Mouse (Mus musculus): ENCODE data around the gene Polr2a. TPM values are rescaled to one million over a fixed set of nuclear protein-coding genes. Genes with fewer than 3 reads are reported as not detected.

The Polr2a gene
- polyA plus RNA-seq (2014; fragmentation: Illumina TruSeq; extraction: RNeasy Lipid Tissue Mini Kit (QIAGEN cat#74804)) = 38.0 TPM

DNA sequence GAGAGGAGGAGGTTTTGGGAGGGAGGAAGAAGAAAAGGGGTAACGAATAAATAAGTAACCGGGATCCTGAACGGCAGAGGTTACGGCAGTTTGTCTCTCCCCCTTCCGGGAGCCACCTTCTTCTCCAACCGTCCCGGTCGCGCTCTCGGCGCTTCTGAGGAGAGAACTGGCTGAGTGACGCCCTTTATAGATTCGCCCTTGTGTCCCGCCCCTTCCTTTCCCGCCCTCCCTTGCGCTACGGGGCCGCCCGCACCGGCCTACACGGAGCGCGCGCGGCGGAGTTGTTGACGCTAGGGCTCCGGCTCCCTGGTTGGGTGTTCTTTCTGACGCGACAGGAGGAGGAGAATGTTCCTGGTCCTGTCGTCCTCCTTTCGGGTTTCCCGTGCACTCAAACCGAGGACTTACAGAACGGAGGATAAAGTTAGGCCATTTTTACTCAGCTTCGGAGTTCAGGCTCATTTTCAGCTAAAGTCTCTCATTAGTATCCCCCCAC, at the start of gene Polr2a:
TSS of gene Polr2a (minus strand) at position 160 of the 493 bp plus-strand sequence.

DNA sequence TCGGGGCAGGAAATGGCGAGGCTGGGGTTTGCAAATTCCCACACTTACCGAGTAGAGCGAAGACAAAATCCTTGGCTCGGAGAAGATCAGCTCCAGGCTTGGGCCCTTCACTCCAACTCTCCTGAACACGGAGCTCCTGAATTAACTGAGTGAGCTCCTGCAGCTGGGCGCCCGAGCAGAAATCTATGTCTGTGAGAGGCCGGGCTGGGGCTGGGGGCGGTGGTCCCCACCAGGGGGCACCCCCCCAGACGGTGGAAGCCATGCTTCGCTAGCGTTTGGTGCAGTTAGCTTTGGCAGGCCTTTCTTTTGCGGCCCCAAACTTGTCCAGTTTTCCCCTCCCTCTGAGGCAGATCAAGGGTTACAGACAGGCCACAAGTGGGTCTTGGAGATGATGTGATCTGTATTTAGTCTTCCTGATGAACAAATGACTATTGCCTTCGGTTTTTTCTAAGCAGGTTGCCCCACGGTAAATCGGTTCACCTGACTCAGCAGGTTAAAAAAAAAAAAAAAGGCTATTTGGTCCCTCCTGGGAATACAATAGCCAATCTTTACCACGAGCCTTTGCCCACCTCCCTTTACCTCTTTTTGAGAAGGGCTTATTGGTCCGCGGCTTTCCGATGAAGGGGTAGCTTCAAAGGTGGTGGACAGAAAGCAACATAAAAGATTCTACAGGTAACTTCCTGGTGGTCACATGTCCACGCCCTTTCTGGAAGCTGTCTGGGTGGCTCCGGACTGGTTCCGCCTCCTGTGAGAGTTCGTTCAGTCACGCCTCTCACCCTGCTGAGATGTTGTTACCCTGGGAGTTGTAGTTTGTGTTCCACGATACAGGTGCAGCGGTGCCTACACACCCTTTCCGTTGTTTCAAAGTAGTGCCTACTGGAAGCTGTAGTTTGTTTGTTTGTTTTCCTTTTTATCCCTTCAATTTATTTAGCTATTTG, 46.8 kb upstream of the Polr2a start, which contains the start of gene Tmem102:
TSS of gene Tmem102 (minus strand) at position 653 of the 938 bp plus-strand sequence.

DNA sequence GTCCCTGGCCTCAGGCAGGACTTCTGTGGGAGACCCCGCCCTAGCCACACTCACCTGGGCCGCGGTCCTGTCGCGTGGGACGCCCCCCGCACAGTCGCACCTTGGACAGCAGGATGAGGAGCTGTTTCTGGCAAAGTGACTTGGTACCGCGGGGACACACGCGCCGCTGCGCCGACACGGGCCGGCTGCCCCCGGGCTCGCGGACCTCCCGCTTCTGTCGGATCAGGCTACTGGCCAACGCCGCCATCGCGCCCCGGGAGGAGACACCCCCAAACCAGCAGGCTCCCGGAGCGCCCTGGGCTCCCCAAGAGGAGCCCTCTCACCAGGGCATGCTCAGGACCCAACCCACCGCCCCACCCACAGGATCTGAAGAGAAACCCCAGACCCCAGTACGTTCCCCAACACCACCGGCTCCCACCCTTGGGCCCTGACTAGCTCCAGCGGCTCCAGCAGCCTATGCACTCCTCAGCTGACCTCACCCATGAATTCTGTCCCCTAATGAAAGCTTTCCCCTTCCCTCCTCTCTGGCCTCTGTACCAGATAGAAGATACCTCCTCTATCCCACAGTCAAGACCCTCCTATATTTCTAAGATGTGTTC, 43.0 kb upstream of the Polr2a start, which contains the start of gene Fgf11:
TSS of gene Fgf11 (minus strand) at position 479 of the 599 bp plus-strand sequence.

DNA sequence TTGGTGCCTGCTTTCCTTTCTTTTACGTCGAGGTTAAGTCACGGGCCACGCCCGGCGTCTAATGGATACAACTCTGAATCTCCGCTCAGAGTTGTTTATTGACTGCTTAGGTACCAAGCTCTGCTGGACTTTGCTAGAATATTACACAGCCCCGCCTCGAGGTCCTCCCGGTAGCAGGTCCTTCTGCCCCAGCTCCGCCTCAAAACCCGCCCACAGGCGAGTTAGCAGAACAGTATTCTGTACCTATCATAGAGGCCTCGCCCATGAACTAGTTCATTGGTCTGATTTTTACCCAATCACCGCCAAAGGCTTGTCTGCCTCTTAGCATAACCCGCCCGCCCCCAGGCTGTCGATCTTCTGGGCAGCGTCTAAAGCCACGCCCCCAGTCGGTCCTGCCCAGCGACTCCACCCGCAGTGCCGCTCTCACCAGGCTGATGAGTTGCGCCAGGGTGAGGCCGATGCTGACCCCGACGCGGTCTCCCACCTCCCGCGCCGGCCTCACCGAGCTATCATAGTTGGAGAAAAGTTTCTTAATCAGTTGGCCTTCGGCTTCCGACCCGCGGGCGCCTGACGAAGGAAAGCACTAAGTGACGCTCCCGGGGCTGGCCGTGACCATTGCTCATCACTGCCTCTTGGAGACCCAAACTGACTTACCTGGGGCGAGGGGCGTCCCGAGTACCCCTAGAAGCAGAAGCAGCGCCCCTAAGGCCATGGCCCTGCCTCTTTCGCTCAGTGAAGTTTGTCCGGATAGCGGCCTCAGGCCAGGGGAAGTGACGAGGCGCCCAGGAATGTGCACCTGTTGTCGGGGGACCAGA, 36.9 kb upstream of the Polr2a start, which contains the start of gene Chrnb1:
TSS of gene Chrnb1 (minus strand) at position 776 of the 815 bp plus-strand sequence.

DNA sequence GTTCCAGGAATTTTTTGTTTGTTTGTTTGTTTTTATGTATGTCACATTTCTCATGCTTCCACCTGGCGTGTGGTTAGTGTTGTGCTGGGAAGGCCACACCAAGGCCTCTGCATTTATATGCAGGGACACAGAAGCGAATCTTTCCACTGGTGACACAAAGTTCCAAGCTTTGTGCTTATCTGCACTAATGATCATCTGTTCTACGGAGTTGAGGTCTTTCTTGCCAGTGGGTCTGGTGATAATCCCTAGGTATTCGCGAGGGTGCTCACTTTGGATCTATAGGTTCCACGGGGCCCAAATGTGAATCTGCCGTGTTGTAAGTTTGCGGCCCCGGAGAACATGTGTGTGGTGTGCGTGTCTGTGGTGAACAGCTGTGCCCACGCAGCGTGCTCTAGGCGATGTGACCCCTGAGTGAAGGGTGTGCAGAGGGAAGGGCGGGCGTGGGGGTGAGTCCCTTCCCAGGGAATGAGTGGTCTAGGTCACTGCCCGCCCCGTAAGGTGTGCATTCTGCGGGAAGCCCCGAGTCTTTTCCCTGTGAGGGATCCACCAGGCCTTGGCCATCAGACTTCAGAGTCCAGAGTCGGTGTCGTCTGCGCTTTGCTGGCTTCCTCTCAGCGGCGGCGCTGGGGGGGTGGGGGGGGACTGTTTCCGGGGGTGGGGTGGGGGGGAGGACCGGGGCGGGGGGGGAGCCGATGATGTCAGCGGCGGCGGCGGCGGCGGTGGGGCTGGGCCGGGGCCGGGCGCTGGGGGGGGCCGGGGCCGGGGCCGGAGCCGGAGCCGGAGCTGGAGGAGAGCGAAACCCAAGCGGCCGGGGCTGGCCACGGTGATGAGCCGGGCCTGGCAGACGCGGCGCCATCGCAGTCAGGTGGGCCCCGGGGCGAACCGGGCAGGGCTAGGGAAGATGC, 7.0 kb upstream of the Polr2a start, which contains the start of gene Zbtb4:
TSS of gene Zbtb4 (plus strand) at position 692 of the 905 bp plus-strand sequence.

DNA sequence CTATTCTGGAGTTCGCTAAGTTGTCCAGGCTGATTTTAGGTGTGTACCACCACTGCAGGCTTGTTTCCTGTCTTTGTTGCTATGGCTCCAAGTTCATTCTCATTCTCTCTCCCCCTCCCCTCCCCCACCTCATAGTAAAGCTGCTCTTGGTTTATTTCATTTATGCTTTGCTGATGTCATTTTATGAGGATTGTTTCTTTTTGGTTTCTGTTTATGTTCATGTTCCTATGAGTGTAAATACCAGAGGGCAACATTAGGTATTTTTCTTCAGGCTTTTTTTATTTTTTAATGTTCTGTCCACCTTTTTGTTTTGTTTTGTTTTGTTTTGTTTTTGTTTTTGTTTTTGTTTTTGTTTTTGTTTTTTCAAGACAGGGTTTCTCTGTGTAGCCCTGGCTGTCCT, 3.4 kb upstream of the Polr2a start, which contains the start of gene Slc35g3:
TSS of gene Slc35g3 (minus strand) at position 101 of the 400 bp plus-strand sequence.

DNA sequence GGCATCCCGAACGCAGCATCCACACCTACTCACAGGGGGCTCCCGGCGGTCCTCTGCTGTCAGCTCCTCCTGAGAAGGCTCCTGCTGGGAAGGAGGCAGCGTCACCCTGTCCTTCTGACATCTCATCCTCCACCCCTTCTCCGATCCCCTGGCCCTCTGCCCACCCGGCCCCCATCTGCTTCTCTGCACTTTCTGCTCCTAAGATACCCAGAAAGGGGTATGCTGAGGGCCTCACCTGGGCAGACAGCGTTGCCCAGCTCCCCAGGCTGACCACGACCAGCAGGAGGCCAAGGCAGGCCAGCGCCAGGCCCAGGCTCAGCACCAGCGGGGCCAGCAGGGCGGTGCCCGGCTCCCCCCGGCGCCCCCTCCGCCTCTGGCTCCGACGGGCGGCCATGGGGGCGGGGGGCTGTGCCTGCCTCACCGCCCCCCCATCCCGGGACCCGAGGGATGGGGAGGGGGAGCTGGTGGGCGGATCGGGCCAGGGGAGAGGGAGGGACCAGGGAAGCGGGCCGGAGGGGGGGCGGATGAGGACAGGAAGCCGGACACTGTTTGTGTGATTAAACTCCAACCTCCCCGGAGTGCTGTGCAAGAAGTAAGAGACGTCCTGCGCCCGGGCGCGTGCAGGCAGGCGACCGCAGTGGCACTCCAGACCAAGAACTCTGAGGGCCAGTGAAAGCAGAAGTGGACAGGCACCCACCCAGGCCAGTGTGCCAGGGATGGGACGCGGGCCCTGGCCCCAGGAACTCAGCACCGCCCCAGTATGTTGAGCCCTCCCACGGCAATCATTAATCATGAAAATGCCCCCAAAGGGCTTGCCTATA, 62.9 kb downstream of the Polr2a start, which contains the start of the genes Tnfsf12 and Tnfsfm13:
TSS of gene Tnfsf12 (minus strand) at position 489 of the 821 bp plus-strand sequence.
TSS of gene Tnfsfm13 (minus strand) at position 738 of the 821 bp plus-strand sequence.

DNA sequence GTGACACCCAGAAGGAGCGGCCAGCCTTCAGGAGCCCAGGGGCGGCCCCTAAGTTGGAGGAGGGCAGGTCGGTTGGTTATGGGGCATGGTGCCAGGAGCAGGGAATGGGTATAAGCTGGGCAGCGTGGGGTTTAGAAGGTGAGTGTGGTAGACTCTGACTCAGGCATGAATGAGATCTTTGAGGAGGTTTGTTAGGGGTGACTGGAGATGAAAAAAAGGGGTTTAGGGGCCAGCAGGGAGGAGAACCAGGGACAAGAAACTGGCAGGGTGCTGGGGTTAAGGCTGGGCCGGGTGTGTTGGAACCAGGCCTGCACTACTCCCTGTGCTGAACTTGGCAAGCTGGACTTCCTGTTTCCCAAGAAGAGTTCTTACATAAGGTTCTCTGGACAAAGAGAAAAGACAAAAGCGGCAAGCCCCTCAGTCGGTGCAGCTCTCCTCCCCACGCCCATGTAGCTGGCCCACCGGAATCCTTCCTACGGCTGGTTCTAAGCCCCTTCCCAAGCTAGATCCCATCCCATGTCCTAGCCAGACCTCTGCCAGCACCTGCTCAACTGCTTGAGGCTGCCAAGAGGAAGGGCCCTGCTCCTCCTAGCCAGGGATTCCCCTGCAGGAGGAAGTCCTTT, 72.8 kb downstream of the Polr2a start, which contains the start of gene Tnfsf13:
TSS of gene Tnfsf13 (minus strand) at position 259 of the 623 bp plus-strand sequence.

Other genes starting within 250 kb of the Polr2a start
- 0.48 TPM for gene Dnah2, start 209.5 kb downstream of the Polr2a start, polyA plus RNA-seq (2014; fragmentation: Illumina TruSeq; extraction: RNeasy Lipid Tissue Mini Kit (QIAGEN cat#74804))
- gene Efnb3, start 198.4 kb downstream of the Polr2a start, polyA plus RNA-seq (2014; fragmentation: Illumina TruSeq; extraction: RNeasy Lipid Tissue Mini Kit (QIAGEN cat#74804)) = 1.6 TPM
- gene Wrap53, start 178.4 kb downstream of the Polr2a start, polyA plus RNA-seq (2014; fragmentation: Illumina TruSeq; extraction: RNeasy Lipid Tissue Mini Kit (QIAGEN cat#74804)) = 1.1 TPM
- 9.2 TPM for gene Trp53, start 178.3 kb downstream of the Polr2a start, polyA plus RNA-seq (2014; fragmentation: Illumina TruSeq; extraction: RNeasy Lipid Tissue Mini Kit (QIAGEN cat#74804))
- 165 TPM for gene Atp1b2, start 152.7 kb downstream of the Polr2a start, polyA plus RNA-seq (2014; fragmentation: Illumina TruSeq; extraction: RNeasy Lipid Tissue Mini Kit (QIAGEN cat#74804))
- gene Shbg, start 140.7 kb downstream of the Polr2a start, polyA plus RNA-seq (2014; fragmentation: Illumina TruSeq; extraction: RNeasy Lipid Tissue Mini Kit (QIAGEN cat#74804)) = 0.66 TPM
- 4.7 TPM for gene Sat2, start 136.6 kb downstream of the Polr2a start, polyA plus RNA-seq (2014; fragmentation: Illumina TruSeq; extraction: RNeasy Lipid Tissue Mini Kit (QIAGEN cat#74804))
- 11.1 TPM for gene Fxr2, start 125.6 kb downstream of the Polr2a start, polyA plus RNA-seq (2014; fragmentation: Illumina TruSeq; extraction: RNeasy Lipid Tissue Mini Kit (QIAGEN cat#74804))
- gene Sox15, start 103.3 kb downstream of the Polr2a start, polyA plus RNA-seq (2014; fragmentation: Illumina TruSeq; extraction: RNeasy Lipid Tissue Mini Kit (QIAGEN cat#74804)) = not detected
- 13.0 TPM for gene Mpdu1, start 96.0 kb downstream of the Polr2a start, polyA plus RNA-seq (2014; fragmentation: Illumina TruSeq; extraction: RNeasy Lipid Tissue Mini Kit (QIAGEN cat#74804))
- 9.4 TPM for gene Cd68, start 92.5 kb downstream of the Polr2a start, polyA plus RNA-seq (2014; fragmentation: Illumina TruSeq; extraction: RNeasy Lipid Tissue Mini Kit (QIAGEN cat#74804))
- gene Eif4a1, start 86.2 kb downstream of the Polr2a start, polyA plus RNA-seq (2014; fragmentation: Illumina TruSeq; extraction: RNeasy Lipid Tissue Mini Kit (QIAGEN cat#74804)) = 723 TPM
- gene Senp3, start 76.6 kb downstream of the Polr2a start, polyA plus RNA-seq (2014; fragmentation: Illumina TruSeq; extraction: RNeasy Lipid Tissue Mini Kit (QIAGEN cat#74804)) = 55.2 TPM
- 10.7 TPM for gene Tnfsf13, start 72.9 kb downstream of the Polr2a start, polyA plus RNA-seq (2014; fragmentation: Illumina TruSeq; extraction: RNeasy Lipid Tissue Mini Kit (QIAGEN cat#74804))
- gene Tnfsf12, start 62.8 kb downstream of the Polr2a start, polyA plus RNA-seq (2014; fragmentation: Illumina TruSeq; extraction: RNeasy Lipid Tissue Mini Kit (QIAGEN cat#74804)) = 4.0 TPM
- 2.3 TPM for gene Tnfsfm13, start 62.5 kb downstream of the Polr2a start, polyA plus RNA-seq (2014; fragmentation: Illumina TruSeq; extraction: RNeasy Lipid Tissue Mini Kit (QIAGEN cat#74804))
- gene Slc35g3, start 3.3 kb upstream of the Polr2a start, polyA plus RNA-seq (2014; fragmentation: Illumina TruSeq; extraction: RNeasy Lipid Tissue Mini Kit (QIAGEN cat#74804)) = 0.48 TPM
- gene Zbtb4, start 7.3 kb upstream of the Polr2a start, polyA plus RNA-seq (2014; fragmentation: Illumina TruSeq; extraction: RNeasy Lipid Tissue Mini Kit (QIAGEN cat#74804)) = 26.4 TPM
- gene Chrnb1, start 37.3 kb upstream of the Polr2a start, polyA plus RNA-seq (2014; fragmentation: Illumina TruSeq; extraction: RNeasy Lipid Tissue Mini Kit (QIAGEN cat#74804)) = 3.4 TPM
- 7.0 TPM for gene Fgf11, start 43.2 kb upstream of the Polr2a start, polyA plus RNA-seq (2014; fragmentation: Illumina TruSeq; extraction: RNeasy Lipid Tissue Mini Kit (QIAGEN cat#74804))
- 1.2 TPM for gene Tmem102, start 47.0 kb upstream of the Polr2a start, polyA plus RNA-seq (2014; fragmentation: Illumina TruSeq; extraction: RNeasy Lipid Tissue Mini Kit (QIAGEN cat#74804))
- gene Gm39566, start 56.7 kb upstream of the Polr2a start, polyA plus RNA-seq (2014; fragmentation: Illumina TruSeq; extraction: RNeasy Lipid Tissue Mini Kit (QIAGEN cat#74804)) = not detected
- gene Spem2, start 59.8 kb upstream of the Polr2a start, polyA plus RNA-seq (2014; fragmentation: Illumina TruSeq; extraction: RNeasy Lipid Tissue Mini Kit (QIAGEN cat#74804)) = not detected
- not detected for gene Spem1, start 63.5 kb upstream of the Polr2a start, polyA plus RNA-seq (2014; fragmentation: Illumina TruSeq; extraction: RNeasy Lipid Tissue Mini Kit (QIAGEN cat#74804))
- 1.4 TPM for gene Nlgn2, start 79.1 kb upstream of the Polr2a start, polyA plus RNA-seq (2014; fragmentation: Illumina TruSeq; extraction: RNeasy Lipid Tissue Mini Kit (QIAGEN cat#74804))
- gene Tmem256, start 79.9 kb upstream of the Polr2a start, polyA plus RNA-seq (2014; fragmentation: Illumina TruSeq; extraction: RNeasy Lipid Tissue Mini Kit (QIAGEN cat#74804)) = 16.6 TPM
- 1.2 TPM for gene Plscr3, start 87.7 kb upstream of the Polr2a start, polyA plus RNA-seq (2014; fragmentation: Illumina TruSeq; extraction: RNeasy Lipid Tissue Mini Kit (QIAGEN cat#74804))
- 0.26 TPM for gene Tnk1, start 100.1 kb upstream of the Polr2a start, polyA plus RNA-seq (2014; fragmentation: Illumina TruSeq; extraction: RNeasy Lipid Tissue Mini Kit (QIAGEN cat#74804))
- not detected for gene Tmem95, start 119.4 kb upstream of the Polr2a start, polyA plus RNA-seq (2014; fragmentation: Illumina TruSeq; extraction: RNeasy Lipid Tissue Mini Kit (QIAGEN cat#74804))
- gene Kctd11, start 122.8 kb upstream of the Polr2a start, polyA plus RNA-seq (2014; fragmentation: Illumina TruSeq; extraction: RNeasy Lipid Tissue Mini Kit (QIAGEN cat#74804)) = 2.4 TPM
- not detected for gene Acap1, start 136.9 kb upstream of the Polr2a start, polyA plus RNA-seq (2014; fragmentation: Illumina TruSeq; extraction: RNeasy Lipid Tissue Mini Kit (QIAGEN cat#74804))
- 2.4 TPM for gene 2810408A11Rik, start 142.3 kb upstream of the Polr2a start, polyA plus RNA-seq (2014; fragmentation: Illumina TruSeq; extraction: RNeasy Lipid Tissue Mini Kit (QIAGEN cat#74804))
- 4.1 TPM for gene Neurl4, start 142.4 kb upstream of the Polr2a start, polyA plus RNA-seq (2014; fragmentation: Illumina TruSeq; extraction: RNeasy Lipid Tissue Mini Kit (QIAGEN cat#74804))
- gene Gps2, start 155.3 kb upstream of the Polr2a start, polyA plus RNA-seq (2014; fragmentation: Illumina TruSeq; extraction: RNeasy Lipid Tissue Mini Kit (QIAGEN cat#74804)) = 21.7 TPM
- 199 TPM for gene Eif5a, start 163.3 kb upstream of the Polr2a start, polyA plus RNA-seq (2014; fragmentation: Illumina TruSeq; extraction: RNeasy Lipid Tissue Mini Kit (QIAGEN cat#74804))
- gene Ybx2, start 177.2 kb upstream of the Polr2a start, polyA plus RNA-seq (2014; fragmentation: Illumina TruSeq; extraction: RNeasy Lipid Tissue Mini Kit (QIAGEN cat#74804)) = 6.4 TPM
- gene Slc2a4, start 189.6 kb upstream of the Polr2a start, polyA plus RNA-seq (2014; fragmentation: Illumina TruSeq; extraction: RNeasy Lipid Tissue Mini Kit (QIAGEN cat#74804)) = 0.63 TPM
- 2.6 TPM for gene Cldn7, start 206.1 kb upstream of the Polr2a start, polyA plus RNA-seq (2014; fragmentation: Illumina TruSeq; extraction: RNeasy Lipid Tissue Mini Kit (QIAGEN cat#74804))
- gene Ctdnep1, start 222.5 kb upstream of the Polr2a start, polyA plus RNA-seq (2014; fragmentation: Illumina TruSeq; extraction: RNeasy Lipid Tissue Mini Kit (QIAGEN cat#74804)) = 63.2 TPM
- gene Elp5, start 223.9 kb upstream of the Polr2a start, polyA plus RNA-seq (2014; fragmentation: Illumina TruSeq; extraction: RNeasy Lipid Tissue Mini Kit (QIAGEN cat#74804)) = 5.8 TPM
- gene Gabarap, start 232.5 kb upstream of the Polr2a start, polyA plus RNA-seq (2014; fragmentation: Illumina TruSeq; extraction: RNeasy Lipid Tissue Mini Kit (QIAGEN cat#74804)) = 449 TPM
- gene Phf23, start 237.1 kb upstream of the Polr2a start, polyA plus RNA-seq (2014; fragmentation: Illumina TruSeq; extraction: RNeasy Lipid Tissue Mini Kit (QIAGEN cat#74804)) = 24.2 TPM
- 1.8 TPM for gene Dvl2, start 242.0 kb upstream of the Polr2a start, polyA plus RNA-seq (2014; fragmentation: Illumina TruSeq; extraction: RNeasy Lipid Tissue Mini Kit (QIAGEN cat#74804))

Measured in ovary, adult 10 weeks (tissue).